Mouse (Mus musculus) layer of hippocampus, postnatal 25 days (tissue): ENCODE results near the gene Adarb2. TPM values are rescaled to one million over a fixed set of nuclear protein-coding genes. Genes with fewer than 3 reads are reported as not detected.

Experiments used
- DNase-seq, 2 experiments: peaks; one replicate each; pipeline ENCODE4 v3.0.0; 2022; ENCODE audit warnings: mixed read lengths in 2 of 2, low spot score in 1 of 2; ENCODE audit errors: extremely low spot score in 1 of 2
- total RNA-seq, 2 experiments: library from RNA; stranded (reverse); gene quantifications; 2 replicates each; pipeline ENCODE4 v1.2.3; 2021

Adarb2 gene
- total RNA-seq, 2 experiments from 2014 or later = 29.3 to 36.3 TPM

DNA sequence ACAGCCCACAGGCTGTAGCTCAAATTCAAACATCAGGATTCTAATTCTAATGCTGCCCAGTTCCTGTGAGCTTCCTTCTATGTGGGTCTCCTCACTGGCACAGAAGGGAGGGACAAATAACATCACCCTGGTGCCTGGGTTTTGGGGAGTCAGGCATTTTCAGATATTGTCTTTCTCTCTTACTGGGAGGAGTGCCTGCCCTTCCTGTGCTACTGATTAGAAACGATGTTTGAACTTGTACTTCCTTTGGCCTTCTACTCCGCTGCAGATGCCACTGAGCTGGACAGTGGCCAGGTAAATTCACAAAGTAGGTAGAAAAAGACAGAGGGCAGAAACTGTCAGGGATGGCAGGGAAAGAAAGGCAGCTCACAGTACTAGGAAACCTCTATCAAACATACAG, 439.4 kb downstream of the Adarb2 start:
- DNase-seq = no peak

DNA sequence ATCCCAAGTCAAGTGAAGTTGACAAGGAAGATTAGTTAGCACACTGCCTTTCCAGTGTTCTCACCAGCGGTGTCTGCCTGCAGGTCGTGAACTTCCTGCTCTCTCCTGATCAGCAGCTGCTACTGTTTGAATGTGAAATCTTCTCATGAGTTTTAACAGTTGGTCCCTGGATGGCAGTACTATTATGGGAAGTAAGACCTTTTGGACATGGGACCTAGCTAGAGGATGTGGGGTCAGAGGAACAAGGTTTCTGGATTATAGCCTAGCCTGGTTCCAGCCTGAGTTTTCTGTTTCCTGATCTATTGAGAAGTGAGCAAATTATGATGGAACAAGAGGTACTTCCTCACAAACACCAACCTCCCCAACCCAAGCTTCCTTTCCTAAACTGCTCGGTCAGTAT, 441.3 kb downstream of the Adarb2 start:
- no peak for DNase-seq

- no peak for DNase-seq
Observed at GRCm38 (mm10) chr13:8644805-8645679, 442.4 kb downstream of the Adarb2 start.

GRCm38 (mm10) chr13:8649261-8649660, 446.6 kb downstream of the Adarb2 start:
- no peak for DNase-seq

DNA sequence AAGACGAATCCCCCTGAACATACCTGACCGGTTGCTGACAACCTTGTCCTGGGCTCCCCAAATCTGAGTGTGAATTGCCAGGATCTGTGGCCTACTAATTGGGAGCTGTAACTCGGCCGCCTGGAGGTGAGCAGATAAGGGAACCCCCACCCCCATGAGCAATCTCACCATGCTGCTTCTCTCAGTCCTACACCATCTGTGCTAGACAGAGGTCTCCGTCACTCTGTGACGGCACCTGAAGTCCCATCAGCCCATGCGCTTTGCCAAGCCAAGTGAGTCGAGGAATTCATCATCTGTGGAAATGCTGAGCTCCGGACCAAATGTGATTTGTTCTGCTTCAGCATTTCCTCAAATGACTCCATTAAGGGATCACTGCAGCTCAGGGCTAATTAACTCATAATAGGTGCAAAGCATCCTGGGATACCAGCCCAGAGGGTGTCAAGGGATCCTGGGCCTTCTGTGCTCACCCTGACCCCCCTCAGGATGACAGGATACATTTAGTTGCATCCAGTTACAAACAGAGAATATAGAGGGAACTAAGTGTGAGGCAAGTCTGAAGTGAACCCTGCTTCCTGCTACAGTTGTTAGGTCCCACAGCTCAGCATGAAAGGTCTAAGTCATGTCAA, 462.1 kb downstream of the Adarb2 start:
- DNase-seq = no peak

- no peak for DNase-seq
Observed at GRCm38 (mm10) chr13:8677174-8677573, 474.5 kb downstream of the Adarb2 start.

DNA sequence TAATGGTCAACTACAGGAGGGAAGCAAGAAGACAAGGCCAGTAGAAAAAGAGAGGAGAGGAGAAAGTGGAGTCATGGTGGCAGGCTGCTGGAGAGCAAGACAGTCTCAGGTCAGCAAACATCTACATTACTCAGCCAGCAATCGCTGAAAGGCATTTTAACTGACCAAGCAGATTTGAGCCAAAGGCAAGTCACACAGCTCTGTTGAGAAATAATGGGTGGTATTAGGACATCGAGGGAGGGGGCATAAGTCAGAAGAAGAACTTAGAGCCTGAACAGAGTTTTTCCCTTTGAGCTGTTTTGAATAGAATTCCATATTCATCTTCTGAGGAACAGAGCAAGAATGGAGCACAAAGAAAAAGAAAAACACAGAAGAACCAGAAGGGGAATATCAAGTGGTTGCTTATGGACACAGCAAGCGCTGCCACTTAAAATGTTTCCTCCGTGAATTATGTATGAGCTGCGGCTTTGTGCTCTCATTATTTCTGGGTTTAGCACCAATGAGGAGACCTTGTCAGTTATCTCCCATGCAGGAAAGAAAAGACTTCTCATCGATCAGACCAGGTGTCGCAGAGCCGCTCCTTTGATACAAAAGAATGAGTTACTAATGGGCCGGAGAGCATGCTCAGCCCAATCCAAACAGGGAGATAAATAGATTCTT, 477.9 kb downstream of the Adarb2 start:
- no peak for DNase-seq

DNA sequence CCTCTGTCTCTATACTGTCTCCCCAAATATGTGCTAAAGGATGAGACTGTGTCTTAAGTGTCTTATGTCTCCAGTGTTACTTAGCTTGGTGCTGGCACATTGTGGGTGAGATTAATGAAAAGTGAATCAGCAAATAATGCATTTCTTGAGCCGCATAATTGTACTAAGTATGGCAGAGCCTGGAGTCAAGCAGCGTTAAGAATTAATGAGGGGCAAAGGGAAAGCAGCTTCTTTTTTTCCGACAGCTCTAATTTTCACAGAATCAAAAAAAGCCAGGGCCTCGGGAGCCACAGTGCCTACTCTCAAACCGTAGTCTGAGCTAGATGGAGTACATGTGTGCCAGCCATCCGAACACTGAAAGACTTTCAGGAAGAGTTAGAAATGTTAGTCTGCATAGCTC, 488.8 kb downstream of the Adarb2 start:
- DNase-seq = no peak

DNA sequence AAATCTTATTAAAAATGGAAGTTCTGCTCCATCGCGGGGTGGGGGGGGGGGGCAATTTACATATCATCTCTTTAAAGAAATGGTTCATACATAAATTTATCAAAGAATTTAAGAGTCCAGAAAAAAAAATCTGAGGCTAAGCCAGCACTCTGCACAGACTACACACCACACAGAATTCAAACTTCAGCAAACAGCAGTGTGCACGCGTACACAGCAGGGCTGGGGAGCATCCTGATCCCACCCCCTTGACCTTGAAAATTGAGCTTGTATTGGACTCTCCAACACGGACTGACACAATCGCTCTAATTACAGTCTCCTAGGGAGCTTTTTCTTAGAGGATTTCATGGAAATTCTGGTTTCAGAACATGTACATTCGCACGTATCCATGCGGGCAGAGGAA, 490.1 kb downstream of the Adarb2 start:
- no peak for DNase-seq

GRCm38 (mm10) chr13:8698451-8698850, 495.8 kb downstream of the Adarb2 start:
- DNase-seq = no peak

DNA sequence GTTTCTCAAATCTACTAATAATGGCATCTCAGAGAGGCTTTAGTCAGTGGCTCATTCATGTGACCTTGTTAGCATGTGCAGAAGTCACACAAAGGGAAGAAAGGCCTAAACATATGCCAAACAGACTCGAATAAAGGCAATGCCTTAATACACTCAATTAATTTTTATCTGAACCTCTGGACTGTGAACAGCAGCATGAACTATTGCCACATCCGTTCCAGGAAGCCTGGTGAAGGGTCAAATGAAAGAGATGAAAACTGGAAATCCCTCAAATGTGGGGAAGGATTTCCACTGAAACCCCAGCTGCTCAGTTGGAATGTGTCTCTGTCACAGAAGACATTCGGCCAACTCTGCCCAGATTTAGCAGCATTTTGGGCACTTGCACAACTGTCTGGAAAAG, 497.2 kb downstream of the Adarb2 start:
- DNase-seq = no peak

DNA sequence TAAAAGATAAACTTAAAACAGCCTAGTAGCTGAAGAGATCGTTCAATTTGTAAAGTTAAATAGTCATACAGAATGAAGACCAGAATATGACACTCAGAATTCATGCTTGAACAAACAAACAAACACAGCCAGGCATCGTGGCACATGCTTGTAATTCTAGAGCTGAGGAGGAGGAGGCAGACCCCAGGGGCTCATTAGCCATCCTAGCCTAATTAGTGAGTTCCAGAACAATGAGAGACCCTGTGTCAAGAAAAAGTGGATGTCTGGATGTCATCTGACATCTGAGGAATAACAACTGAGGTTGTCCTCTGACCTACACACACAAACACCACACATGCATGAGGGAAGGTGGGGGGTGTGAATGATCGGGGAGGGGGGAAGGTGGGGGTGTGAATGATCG, 498.3 kb downstream of the Adarb2 start:
- no peak for DNase-seq

DNA sequence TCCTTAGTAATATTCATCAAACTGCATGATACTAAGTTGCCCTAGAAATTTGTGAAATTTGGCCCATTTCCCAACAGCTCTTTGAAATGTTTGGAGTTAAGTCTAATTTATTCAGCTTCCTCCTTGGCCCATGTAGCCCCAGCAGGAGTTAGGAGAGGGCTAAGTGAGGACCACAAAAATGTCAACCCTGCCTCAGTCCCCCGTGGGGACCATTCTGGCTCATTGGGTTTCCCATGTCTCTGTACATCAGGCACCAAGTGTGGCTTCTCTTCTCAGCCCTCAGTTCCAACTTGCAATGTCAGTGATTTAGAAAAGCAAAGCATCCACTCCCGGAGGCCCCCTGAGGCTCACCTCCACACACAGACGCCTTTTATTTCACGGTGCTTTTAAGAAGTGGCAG, 502.6 kb downstream of the Adarb2 start:
- no peak for DNase-seq

DNA sequence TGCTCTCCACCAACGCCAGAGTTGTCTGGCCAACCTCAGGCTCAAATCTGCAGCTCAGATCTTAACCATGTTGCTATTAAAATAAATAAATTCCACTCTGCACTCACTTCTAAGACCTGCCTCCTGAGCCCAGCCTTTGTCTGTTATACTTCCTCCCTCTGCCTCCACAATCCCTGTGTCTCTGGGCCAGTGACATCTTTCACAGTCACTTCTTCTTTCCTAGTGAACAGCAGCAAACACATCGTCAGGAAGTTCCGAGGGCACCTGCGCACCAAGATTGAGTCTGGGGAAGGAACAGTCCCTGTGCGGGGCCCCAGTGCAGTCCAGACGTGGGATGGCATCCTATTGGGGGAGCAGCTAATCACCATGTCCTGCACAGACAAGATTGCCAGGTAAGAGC, 510.7 kb downstream of the Adarb2 start:
- DNase-seq = no peak

DNA sequence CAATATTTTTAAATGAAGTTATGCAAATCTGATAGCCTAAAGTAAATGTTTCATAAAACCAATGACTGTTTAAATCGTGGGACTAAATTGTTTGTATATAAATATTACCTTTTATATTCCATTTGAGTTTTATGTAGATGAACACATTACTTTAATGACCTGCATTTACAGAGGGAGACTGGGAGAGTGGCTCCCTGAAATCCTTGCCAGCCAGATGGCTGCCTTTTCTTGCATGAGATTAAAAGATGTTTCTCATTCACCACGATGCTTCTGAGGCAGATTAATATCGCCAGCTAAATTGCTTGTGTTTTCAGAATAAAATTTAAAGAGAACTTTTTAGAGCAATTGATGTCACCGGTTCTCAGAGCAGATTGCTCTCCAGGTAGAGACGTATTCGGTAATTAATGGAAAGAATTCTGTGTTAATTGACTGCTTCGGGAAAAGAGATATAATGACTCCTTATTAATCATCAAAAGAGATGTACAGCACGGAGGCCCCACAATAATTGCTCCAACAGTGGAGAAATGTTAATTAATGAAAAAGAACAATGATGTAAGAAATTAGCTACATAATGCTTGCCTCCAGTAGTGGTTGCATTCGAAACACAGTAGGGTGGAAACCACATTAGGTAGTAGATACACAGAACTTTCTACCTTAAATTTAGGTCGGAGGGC, 527.4 kb downstream of the Adarb2 start:
- DNase-seq = no peak

- DNase-seq = peak in 1 of 2 experiments; percentile 27
Observed at GRCm38 (mm10) chr13:8737139-8737865, 534.6 kb downstream of the Adarb2 start.

- no peak for DNase-seq
Observed at GRCm38 (mm10) chr13:8742792-8743191, 540.1 kb downstream of the Adarb2 start.

DNA sequence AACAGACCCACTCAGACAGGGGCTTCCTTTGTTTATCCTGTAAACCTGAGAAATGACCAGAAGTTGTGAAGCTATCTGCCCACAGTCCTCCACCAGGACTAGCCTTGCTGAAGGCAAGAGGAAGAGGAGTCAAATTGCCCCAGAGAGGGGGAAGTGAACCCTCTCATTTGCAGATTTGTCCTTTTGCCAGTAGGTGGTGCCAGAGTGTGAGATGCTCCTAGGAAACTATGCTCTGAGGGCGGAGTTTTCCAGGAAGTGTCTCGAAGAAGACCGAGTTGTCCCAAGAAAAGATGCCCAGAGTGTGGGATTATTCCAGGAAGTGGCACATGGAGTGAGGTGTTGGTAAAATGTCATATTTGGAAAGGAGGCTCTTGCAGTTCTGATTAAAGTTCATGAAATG, 541.9 kb downstream of the Adarb2 start:
- DNase-seq = peak in 1 of 2 experiments; percentile 13

DNA sequence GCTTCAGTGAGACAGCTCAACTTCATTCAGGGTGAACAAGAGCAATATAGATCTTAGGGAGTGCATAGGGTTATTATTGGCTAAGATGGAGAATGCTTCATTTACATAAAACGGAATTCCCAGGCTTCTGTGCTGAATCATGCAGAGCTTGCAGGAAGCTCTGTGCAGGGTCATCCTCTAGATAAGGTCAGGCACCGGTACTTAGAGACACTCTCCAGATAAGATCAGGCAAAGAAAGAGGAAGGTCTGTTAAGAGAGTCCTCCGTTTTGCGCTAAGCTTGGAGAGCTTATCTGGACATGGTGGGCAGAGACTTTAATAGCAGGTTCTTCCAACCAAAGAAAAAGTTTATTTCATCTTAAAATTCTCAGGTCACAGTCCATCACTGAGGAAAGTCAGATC, 542.9 kb downstream of the Adarb2 start:
- DNase-seq = no peak

- DNase-seq = no peak
Observed at GRCm38 (mm10) chr13:8749451-8749850, 546.8 kb downstream of the Adarb2 start.
